In the genomic region with DNA sequence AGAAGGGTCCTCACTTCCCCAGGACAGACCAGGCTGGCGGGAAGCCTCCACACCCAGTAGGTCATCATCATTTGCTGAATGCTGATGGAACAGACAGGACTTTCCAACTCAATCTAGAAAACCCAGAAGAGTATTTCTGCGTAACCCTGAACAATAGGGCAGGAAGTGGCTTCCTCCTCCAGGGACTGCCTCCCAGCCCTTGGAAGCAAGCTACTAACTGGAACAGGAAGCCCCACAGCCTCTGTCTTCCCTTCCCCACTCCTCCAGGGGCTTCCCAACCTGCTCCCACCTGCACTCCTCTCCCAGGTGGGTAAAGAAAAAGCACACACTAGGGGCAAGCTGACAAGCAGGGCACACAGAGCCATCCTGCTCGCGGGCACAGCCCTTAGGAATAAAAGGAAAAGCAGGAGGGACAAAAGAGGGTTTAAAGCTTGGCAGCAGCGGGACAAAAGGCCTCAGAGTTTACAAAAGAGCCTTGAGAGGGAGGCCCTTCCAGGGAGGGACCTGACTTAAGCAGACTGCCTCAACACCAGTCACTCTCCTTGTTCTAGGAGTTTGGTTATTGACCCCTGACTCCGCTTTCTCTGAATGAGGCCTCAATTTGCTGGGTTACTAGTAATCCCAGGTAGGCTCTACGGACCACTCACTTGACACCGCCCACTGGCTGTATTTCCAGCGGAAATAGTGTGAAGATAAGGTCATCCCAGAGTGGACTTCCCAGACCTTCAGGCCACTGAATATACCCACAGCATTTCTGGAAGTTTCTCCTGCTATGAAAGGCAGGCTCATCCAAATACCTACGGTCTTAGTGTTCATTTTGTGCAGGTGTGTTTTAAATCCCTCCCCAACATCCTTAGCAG, we compare ENCODE assay signal across 8 mouse cellular contexts. TPM values are rescaled to one million over a fixed set of nuclear protein-coding genes. Genes with fewer than 3 reads are reported as not detected.
DNase-seq lines count a peak whose midpoint lies in the region; ATAC-seq and TF ChIP-seq lines count a peak whose summit lies in the region.

No protein-coding gene starts in this region.

- H3K9me3 ChIP-seq in liver, embryonic 12.5 days (replicated peaks), result no peaks in the 10 kb centered on the region
- H3K9me3 ChIP-seq in liver, embryonic 13.5 days (replicated peaks), result no peaks in the 10 kb centered on the region

- H3K4me1 ChIP-seq in liver, embryonic 12.5 days, result peaks cover 27% of the 10 kb centered on the region
- peaks cover 40% of the 10 kb centered on the region for H3K4me1 ChIP-seq in liver, embryonic 13.5 days (replicated peaks)
- peaks cover 3% of the 10 kb centered on the region; the same call in 1 of the 2 replicates for H3K4me1 ChIP-seq in small intestine, adult 2 months (ENCODE audit: control insufficient read depth, insufficient read depth, insufficient read length, low read length)

- no peak overlapping the region for H3K9ac ChIP-seq in liver, embryonic 12.5 days
- no peak overlapping the region for H3K9ac ChIP-seq in liver, embryonic 13.5 days

- ATAC-seq in liver, embryonic 12.5 days, result no peak
- no peak for ATAC-seq in liver, embryonic 13.5 days (ENCODE audit: low read depth)

- H3K36me3 ChIP-seq in liver, embryonic 12.5 days, result peaks cover 7% of the 10 kb centered on the region
- peaks cover 5% of the 10 kb centered on the region for H3K36me3 ChIP-seq in liver, embryonic 13.5 days
- no peaks in the 10 kb centered on the region for H3K36me3 ChIP-seq in small intestine, adult 2 months (ENCODE audit: control insufficient read depth, insufficient read depth, low read length)

- H3K4me3 ChIP-seq in liver, embryonic 12.5 days, result no peak overlapping the region
- no peak overlapping the region for H3K4me3 ChIP-seq in liver, embryonic 13.5 days (replicated peaks)
- no peak overlapping the region for H3K4me3 ChIP-seq in small intestine, adult 2 months (ENCODE audit: low read depth, low read length)

- TF ChIP-seq CTCF in small intestine, adult 2 months (IDR thresholded peaks at IDR 0.05; ENCODE audit: extremely low read depth, insufficient read length, insufficient replicate concordance, low read depth, low read length), result no peak

- WGBS in liver, embryonic 12.5 days (ENCODE audit: insufficient replicate concordance), result 45% methylated on average over 10 of the region's 10 CpGs
- WGBS in liver, embryonic 13.5 days (ENCODE audit: insufficient replicate concordance), result 50% methylated on average over 10 of the region's 10 CpGs
- WGBS in small intestine, adult 2 months, result 77% methylated on average over 10 of the region's 10 CpGs

- intact Hi-C loops in heart, postnatal 25 days (cut with DNase I), result loop anchor here (1.0 kb wide), 1 partner anchor 23 kb away; no protein-coding TSS in a partner anchor

- H3K4me2 ChIP-seq in liver, embryonic 12.5 days, result no peak overlapping the region
- H3K4me2 ChIP-seq in liver, embryonic 13.5 days, result no peak overlapping the region

- H3K27ac ChIP-seq in liver, embryonic 12.5 days, result peak overlapping the region; percentile 34
- H3K27ac ChIP-seq in liver, embryonic 13.5 days, result peak overlapping the region; percentile 48; the same call in 1 of the 2 replicates
- peak overlapping the region; percentile 55 for H3K27ac ChIP-seq in small intestine, adult 2 months (ENCODE audit: insufficient read depth, low read depth, low read length)

- TF ChIP-seq POLR2A in small intestine, adult 2 months (IDR thresholded peaks at IDR 0.05; ENCODE audit: low read depth, low read length), result no peak

- peaks cover 23% of the 10 kb centered on the region for H3K27me3 ChIP-seq in liver, embryonic 12.5 days (replicated peaks)
- H3K27me3 ChIP-seq in liver, embryonic 13.5 days, result peaks cover 5% of the 10 kb centered on the region
- H3K27me3 ChIP-seq in small intestine, adult 2 months (ENCODE audit: control insufficient read depth, insufficient read depth, low read length), result no peaks in the 10 kb centered on the region

- no peak for DNase-seq in liver
- peak; percentile 31 for DNase-seq in heart, postnatal 25 days (ENCODE audit: low spot score)
- no peak for DNase-seq in liver, embryonic 13.5 days
- DNase-seq in frontal cortex, adult 2 months (ENCODE audit: extremely low spot score in 1 of 2, low spot score in 1 of 2), result no peak
- no peak for DNase-seq in testis, postnatal 14 days (ENCODE audit: low spot score)
- DNase-seq in T-cell, adult 2 months (ENCODE audit: low spot score), result no peak

RNA-seq across cellular contexts. Expression of a gene that starts 1.6 kb away (rescaled TPM):
- 5.5 and 5.7 TPM in 2 replicates for polyA plus RNA-seq in liver, embryonic 12.5 days (2016; fragmentation: Nextera tagmentation; extraction: Ambion mirVana)
- 10 to 100 TPM; 39.3 to 54.1 TPM for total RNA-seq in heart, postnatal 25 days (2021)
- polyA plus RNA-seq in liver, embryonic 13.5 days (2015; fragmentation: Nextera tagmentation; extraction: Ambion mirVana), result 2.6 and 3.6 TPM in 2 replicates
- 4.0 and 9.4 TPM in 2 replicates for polyA plus RNA-seq in small intestine, adult 2 months (2012; rRNA removed)
- 58.5 and 68.6 TPM in 2 replicates for polyA plus RNA-seq in frontal cortex, adult 2 months (2012; rRNA removed)

RNA-seq across cellular contexts. Expression of a gene that starts 27.9 kb away (rescaled TPM):
- polyA plus RNA-seq in liver, embryonic 12.5 days (2016; fragmentation: Nextera tagmentation; extraction: Ambion mirVana), result 84.7 and 87.9 TPM in 2 replicates
- 10 to 100 TPM; 44.6 to 44.9 TPM for total RNA-seq in heart, postnatal 25 days (2021)
- 68.5 and 73.1 TPM in 2 replicates for polyA plus RNA-seq in liver, embryonic 13.5 days (2015; fragmentation: Nextera tagmentation; extraction: Ambion mirVana)
- polyA plus RNA-seq in small intestine, adult 2 months (2012; rRNA removed), result 0.93 and 2.8 TPM in 2 replicates
- polyA plus RNA-seq in frontal cortex, adult 2 months (2012; rRNA removed), result 65.9 and 73.2 TPM in 2 replicates

RNA-seq across cellular contexts. Expression of a gene that starts 35.3 kb away (rescaled TPM):
- polyA plus RNA-seq in liver, embryonic 12.5 days (2016; fragmentation: Nextera tagmentation; extraction: Ambion mirVana), result 9.8 and 11.1 TPM in 2 replicates
- 100 to 1,000 TPM; 101 to 111 TPM for total RNA-seq in heart, postnatal 25 days (2021)
- polyA plus RNA-seq in liver, embryonic 13.5 days (2015; fragmentation: Nextera tagmentation; extraction: Ambion mirVana), result 12.9 and 13.6 TPM in 2 replicates
- 7.8 and 14.8 TPM in 2 replicates for polyA plus RNA-seq in small intestine, adult 2 months (2012; rRNA removed)
- 0.86 and 0.99 TPM in 2 replicates for polyA plus RNA-seq in frontal cortex, adult 2 months (2012; rRNA removed)

Comparison
In these comparisons a context has a peak if more than half of its experiments do, and no peak if none do; other contexts are left out.
1. RNA of a gene that starts 27.9 kb away (polyA plus RNA-seq): 84.7 to 87.9 TPM in liver, embryonic 12.5 days, 65.9 to 73.2 TPM in frontal cortex, adult 2 months and 68.5 to 73.1 TPM in liver, embryonic 13.5 days; 0.93 to 2.8 TPM in small intestine, adult 2 months; every median in the first group is over 10 times any median in the second.
2. Peak in every context shown above with its lines, with median percentiles within 50 percentile points of each other: H3K27ac ChIP-seq.